In the genomic region with DNA sequence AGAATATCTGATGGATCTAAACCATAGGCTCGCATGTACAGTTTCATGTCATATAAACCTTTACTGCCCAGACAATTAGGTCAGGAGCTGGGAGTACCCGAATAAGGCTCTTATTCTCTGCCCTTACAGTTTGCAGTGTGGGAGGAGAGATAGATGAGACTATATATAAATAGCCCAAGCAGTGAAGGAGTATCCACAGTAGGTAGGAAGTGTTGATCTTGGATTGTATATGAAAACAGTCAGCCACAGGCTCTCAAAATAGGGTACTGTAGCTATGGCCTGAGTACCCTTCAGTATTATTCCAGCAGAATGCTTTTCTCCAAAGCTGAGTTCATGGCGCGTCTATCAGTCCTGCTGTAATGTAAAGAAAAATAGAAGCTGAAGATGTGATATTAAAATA, we compare ENCODE assay signal across 18 mouse cellular contexts.
"Had no signal": no experiment of that assay in that cellular context is flagged by ENCODE, and none has a peak within 500 bp of the region (broad histone marks: within the 10 kb centered on the region; RNA-seq: fewer than 3 reads in every experiment).

No protein-coding gene starts in this region.

- H3K9me3 ChIP-seq: midbrain, embryonic 10.5 days; midbrain, embryonic 13.5 days; midbrain, embryonic 15.5 days; neural tube, embryonic 13.5 days; neural tube, embryonic 15.5 days had no signal

- H3K27ac ChIP-seq: midbrain, embryonic 10.5 days; midbrain, embryonic 13.5 days; midbrain, embryonic 15.5 days; neural tube, embryonic 13.5 days; neural tube, embryonic 15.5 days had no signal

- H3K4me3 ChIP-seq: midbrain, embryonic 10.5 days; midbrain, embryonic 13.5 days; midbrain, embryonic 15.5 days; myocyte; neural tube, embryonic 13.5 days; neural tube, embryonic 15.5 days had no signal

- DNase-seq: lung, adult 18-20 months; lung, embryonic 14.5 days; lung, postnatal 10 days; lung, postnatal 4 days; retina, postnatal 1 day; right cerebral cortex, adult 18-20 months; right cerebral cortex, postnatal 25 days; right cerebral cortex, postnatal 4 days; spleen, adult 18-20 months; thymus, adult 2 months; thymus, postnatal 25 days; thymus, postnatal 4 days had no signal

- H3K4me2 ChIP-seq: lung, embryonic 14.5 days; midbrain, embryonic 13.5 days; midbrain, embryonic 15.5 days; neural tube, embryonic 13.5 days; neural tube, embryonic 15.5 days had no signal

- H3K4me1 ChIP-seq: midbrain, embryonic 13.5 days; midbrain, embryonic 15.5 days; neural tube, embryonic 13.5 days; neural tube, embryonic 15.5 days had no signal

- H3K9ac ChIP-seq: lung, embryonic 14.5 days; midbrain, embryonic 13.5 days; midbrain, embryonic 15.5 days; neural tube, embryonic 13.5 days; neural tube, embryonic 15.5 days had no signal

- ATAC-seq: midbrain, embryonic 13.5 days; midbrain, embryonic 15.5 days had no signal

- H3K27me3 ChIP-seq: midbrain, embryonic 13.5 days; midbrain, embryonic 15.5 days; neural tube, embryonic 13.5 days; neural tube, embryonic 15.5 days had no signal

- H3K36me3 ChIP-seq: midbrain, embryonic 15.5 days; neural tube, embryonic 15.5 days had no signal
